Mouse (Mus musculus) MEL (cell line): ENCODE results near the gene Tpm4. TPM values are rescaled to one million over a fixed set of nuclear protein-coding genes. Genes with fewer than 3 reads are reported as not detected.

Source experiments
- DNase-seq: peaks from one replicate; pipeline ENCODE4 v3.0.0; 2011; ENCODE audit warnings: low read depth, low spot score
- H3K27ac ChIP-seq: 2 replicates; pipeline ENCODE4 v1.5.1; 2012; ENCODE audit warnings: low read depth, mild to moderate bottlenecking, control low read depth, low read length, moderate library complexity; ENCODE audit not compliant: control insufficient read depth
- H3K27me3 ChIP-seq, 2 experiments: fragments of 150-350 bp in 1 of 2; sonication (generic) in 1 of 2; 2 replicates each; pipeline ENCODE4 v1.6.1; 2012; ENCODE audit warnings: low read length in 2 of 2, mild to moderate bottlenecking in 2 of 2, improper control_type of control experiment in 1 of 2, moderate library complexity in 1 of 2; ENCODE audit not compliant: insufficient read depth in 2 of 2, control insufficient read depth in 1 of 2
- H3K36me3 ChIP-seq, 2 experiments: 2 replicates each; pipeline ENCODE4 v1.6.1; 2012 to 2014; ENCODE audit warnings: low read length in 2 of 2, improper control_type of control experiment in 1 of 2, inconsistent platforms in 1 of 2, mild to moderate bottlenecking in 1 of 2; ENCODE audit not compliant: insufficient read depth in 2 of 2, control insufficient read depth in 1 of 2
- H3K4me1 ChIP-seq, 2 experiments: fragments of 150-350 bp in 1 of 2; sonication (generic) in 1 of 2; 2 replicates each; pipeline ENCODE4 v1.6.1; 2012; ENCODE audit warnings: low read length in 2 of 2, improper control_type of control experiment in 1 of 2, mild to moderate bottlenecking in 1 of 2; ENCODE audit not compliant: insufficient read depth in 2 of 2, control insufficient read depth in 1 of 2
- H3K4me3 ChIP-seq, 2 experiments: fragments of 150-350 bp in 1 of 2; sonication (generic) in 1 of 2; 2 replicates each; pipeline ENCODE4 v1.5.1; 2012; ENCODE audit warnings: low read depth in 2 of 2, low read length in 2 of 2, mild to moderate bottlenecking in 2 of 2, moderate library complexity in 2 of 2, control low read depth in 1 of 2, improper control_type of control experiment in 1 of 2; ENCODE audit not compliant: control insufficient read depth in 1 of 2, insufficient read depth in 1 of 2
- H3K79me2 ChIP-seq: 2 replicates; pipeline ENCODE4 v1.6.1; 2012; ENCODE audit warnings: mild to moderate bottlenecking, low read length, moderate library complexity; ENCODE audit not compliant: control insufficient read depth, poor library complexity, insufficient read depth
- H3K9ac ChIP-seq: 2 replicates; pipeline ENCODE4 v1.6.1; 2012; ENCODE audit warnings: low read depth, mild to moderate bottlenecking, control low read depth, low read length, moderate library complexity; ENCODE audit not compliant: control insufficient read depth, poor library complexity, severe bottlenecking
- H3K9me3 ChIP-seq: fragments of 150-350 bp; sonication (generic); replicated peaks from 2 replicates; pipeline ENCODE4 v1.6.1; 2012; ENCODE audit warnings: mild to moderate bottlenecking, low read length, improper control_type of control experiment, moderate library complexity; ENCODE audit not compliant: insufficient read depth
- BHLHE40 ChIP-seq: IDR thresholded peaks from 2 replicates; pipeline ENCODE4 v1.6.1; 2012; ENCODE audit warnings: low read depth, mild to moderate bottlenecking, inconsistent platforms, low read length, improper control_type of control experiment, borderline replicate concordance
- E2F4 ChIP-seq: IDR thresholded peaks from 2 replicates; pipeline ENCODE4 v1.6.1; 2011; ENCODE audit warnings: low read depth, low read length, improper control_type of control experiment, borderline replicate concordance
- EP300 ChIP-seq, 2 experiments: IDR thresholded peaks; 2 replicates each; pipeline ENCODE4 v1.6.1; 2011; ENCODE audit warnings: improper control_type of control experiment in 2 of 2, low read length in 2 of 2, low read depth in 1 of 2, mild to moderate bottlenecking in 1 of 2
- ETS1 ChIP-seq: IDR thresholded peaks from 2 replicates; pipeline ENCODE4 v1.6.1; 2012; ENCODE audit warnings: low read depth, mild to moderate bottlenecking, inconsistent platforms, low read length, improper control_type of control experiment, moderate library complexity
- HCFC1 ChIP-seq: IDR thresholded peaks from 2 replicates; pipeline ENCODE4 v1.6.1; 2012; ENCODE audit warnings: low read depth, mild to moderate bottlenecking, inconsistent platforms, low read length, improper control_type of control experiment, moderate library complexity
- JUND ChIP-seq: IDR thresholded peaks from 2 replicates; pipeline ENCODE4 v1.6.1; 2011; ENCODE audit warnings: low read depth, mild to moderate bottlenecking, improper control_type of control experiment, low read length
- MAFK ChIP-seq: IDR thresholded peaks from 2 replicates; pipeline ENCODE4 v1.6.1; 2011; ENCODE audit warnings: low read depth, mild to moderate bottlenecking, low read length, improper control_type of control experiment, borderline replicate concordance
- MYB ChIP-seq: IDR thresholded peaks from 2 replicates; pipeline ENCODE4 v1.6.1; 2011; ENCODE audit warnings: mild to moderate bottlenecking, low read depth, low read length, improper control_type of control experiment
- POLR2A ChIP-seq, 2 experiments: IDR thresholded peaks; 2 replicates each; pipeline ENCODE4 v1.6.1; 2011 to 2012; ENCODE audit warnings: low read length in 2 of 2, mild to moderate bottlenecking in 2 of 2, control low read depth in 1 of 2, improper control_type of control experiment in 1 of 2, low read depth in 1 of 2, moderate library complexity in 1 of 2; ENCODE audit not compliant: control insufficient read depth in 1 of 2, insufficient read depth in 1 of 2, poor library complexity in 1 of 2
- POLR2AphosphoS2 ChIP-seq: IDR thresholded peaks from 2 replicates; pipeline ENCODE4 v1.6.1; 2011; ENCODE audit warnings: low read length, improper control_type of control experiment
- RAD21 ChIP-seq: IDR thresholded peaks from 2 replicates; pipeline ENCODE4 v1.6.1; 2011; ENCODE audit warnings: mild to moderate bottlenecking, low read depth, low read length, improper control_type of control experiment
- RCOR1 ChIP-seq: IDR thresholded peaks from 2 replicates; pipeline ENCODE4 v1.6.1; 2012; ENCODE audit warnings: low read depth, mild to moderate bottlenecking, inconsistent platforms, low read length, improper control_type of control experiment
- SIN3A ChIP-seq: IDR thresholded peaks from 2 replicates; pipeline ENCODE4 v1.6.1; 2012; ENCODE audit warnings: low read length, improper control_type of control experiment, inconsistent platforms
- TCF12 ChIP-seq: IDR thresholded peaks from 2 replicates; pipeline ENCODE4 v1.6.1; 2014; ENCODE audit warnings: low read depth, mild to moderate bottlenecking, inconsistent platforms, low read length, improper control_type of control experiment, moderate library complexity
- UBTF ChIP-seq: IDR thresholded peaks from 2 replicates; pipeline ENCODE4 v1.6.1; 2012; ENCODE audit warnings: low read depth, mild to moderate bottlenecking, inconsistent platforms, low read length, improper control_type of control experiment, moderate library complexity, borderline replicate concordance; ENCODE audit not compliant: insufficient read depth
- USF2 ChIP-seq, 2 experiments: IDR thresholded peaks; 2 replicates each; pipeline ENCODE4 v1.6.1; 2011 to 2012; ENCODE audit warnings: improper control_type of control experiment in 2 of 2, low read length in 2 of 2, borderline replicate concordance in 1 of 2, inconsistent platforms in 1 of 2, low read depth in 1 of 2, mild to moderate bottlenecking in 1 of 2; ENCODE audit not compliant: insufficient read depth in 1 of 2
- polyA plus RNA-seq, 2 experiments: library from polyadenylated mRNA; stranded (reverse) in 1 of 2; unstranded in 1 of 2; fragments of >175 nt in 1 of 2; fragments of >200 nt in 1 of 2; gene quantifications; 2 replicates each; pipeline versions ENCODE4 v1.2.1 to v1.2.4; 2012; ENCODE audit warnings: low replicate concordance in 2 of 2, low read depth in 1 of 2; ENCODE audit not compliant: insufficient read length in 2 of 2, insufficient read depth in 1 of 2, missing spikeins in 1 of 2
- total RNA-seq: library from RNA; depleted of rRNA; stranded (reverse); fragments of 300-350 nt; gene quantifications from 2 replicates; pipeline ENCODE4 v1.2.3, GENCODE M21; 2012

Gene Tpm4
- total and polyA plus RNA-seq, 3 experiments, result 0.12 to 0.36 TPM; not detected in 1

GRCm38 (mm10) chr8:72190215-72190539 lies 55.4 kb downstream of the Tpm4 start:
- no peak overlapping the region for H3K4me3 ChIP-seq

DNA sequence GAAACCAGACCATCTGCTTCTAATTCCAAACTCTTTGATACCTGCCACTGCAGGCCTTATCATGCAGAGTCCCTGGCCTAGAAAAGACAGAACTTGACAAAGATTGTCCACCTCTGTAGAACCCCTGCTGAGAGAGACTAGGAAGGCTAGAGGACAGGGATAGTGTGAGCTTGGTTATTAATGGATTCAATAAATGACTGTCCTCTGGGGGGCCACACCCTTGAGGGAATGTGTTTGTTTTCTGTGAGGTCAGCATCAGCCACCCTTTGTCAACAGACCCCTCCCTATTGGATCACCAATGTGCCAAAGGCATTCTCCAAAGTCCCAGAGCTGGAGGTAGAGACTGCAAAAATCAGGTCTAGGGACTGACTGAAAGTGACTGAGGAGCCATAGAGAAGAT lies 57.3 kb downstream of the Tpm4 start:
- TF ChIP-seq MYB, result no peak
- TF ChIP-seq RCOR1, result no peak
- TF ChIP-seq E2F4, result no peak
- TF ChIP-seq TCF12, result no peak
- no peak for TF ChIP-seq SIN3A
- no peak for TF ChIP-seq POLR2A (IDR thresholded peaks at IDR 0.05; ENCODE audit: control insufficient read depth in 1 of 2, insufficient read depth in 1 of 2, low read depth in 1 of 2, low read length in 2 of 2, poor library complexity in 1 of 2)
- H3K36me3 ChIP-seq, result no peaks in the 10 kb centered on the region
- H3K4me1 ChIP-seq, result no peaks in the 10 kb centered on the region
- no peaks in the 10 kb centered on the region for H3K9me3 ChIP-seq
- no peak overlapping the region for H3K27ac ChIP-seq
- no peak for DNase-seq
- H3K9ac ChIP-seq, result no peak overlapping the region
- H3K4me3 ChIP-seq, result no peak overlapping the region
- no peaks in the 10 kb centered on the region for H3K27me3 ChIP-seq
- no peaks in the 10 kb centered on the region for H3K79me2 ChIP-seq

More at GRCm38 (mm10) chr8:72190215-72190539, 55.4 kb downstream of the Tpm4 start:
- no peaks in the 10 kb centered on the region for H3K36me3 ChIP-seq
- no peak for DNase-seq
- H3K9ac ChIP-seq, result no peak overlapping the region
- H3K9me3 ChIP-seq, result no peaks in the 10 kb centered on the region
- no peaks in the 10 kb centered on the region for H3K27me3 ChIP-seq
- H3K27ac ChIP-seq, result no peak overlapping the region
- H3K4me1 ChIP-seq, result no peaks in the 10 kb centered on the region
- H3K79me2 ChIP-seq, result no peaks in the 10 kb centered on the region
- no peak for TF ChIP-seq POLR2A (IDR thresholded peaks at IDR 0.05; ENCODE audit: control insufficient read depth in 1 of 2, insufficient read depth in 1 of 2, low read depth in 1 of 2, low read length in 2 of 2, poor library complexity in 1 of 2)
- TF ChIP-seq HCFC1, result no peak
- TF ChIP-seq POLR2AphosphoS2, result no peak
- TF ChIP-seq TCF12, result no peak
- no peak for TF ChIP-seq JUND
- TF ChIP-seq ETS1, result no peak
- no peak for TF ChIP-seq MYB
- TF ChIP-seq UBTF, result no peak
- TF ChIP-seq BHLHE40, result no peak
- TF ChIP-seq RAD21, result no peak
- TF ChIP-seq USF2 (IDR thresholded peaks at IDR 0.05; ENCODE audit: borderline replicate concordance in 1 of 2, insufficient read depth in 1 of 2, low read depth in 1 of 2, low read length in 2 of 2), result no peak
- TF ChIP-seq EP300 (IDR thresholded peaks at IDR 0.05; ENCODE audit: low read depth in 1 of 2, low read length in 2 of 2), result no peak
- TF ChIP-seq MAFK, result no peak
